Mouse (Mus musculus) 3T3-L1 (cell line): ENCODE measurements around the gene Myh7.
"Not testable (repeated sequence)": the region's sequence is repeated elsewhere in the genome, so short reads cannot be mapped to it uniquely, and the experiment has no call there.

Experiments used
- DNase-seq: peaks from one replicate; pipeline ENCODE4 v3.0.0-alpha.2; 2015; ENCODE audit warnings: low read depth, low spot score

Gene Myh7

GRCm38 (mm10) chr14:54968344-54968743 is 26.1 kb downstream of the Myh7 start:
- DNase-seq = no peak

GRCm38 (mm10) chr14:54967874-54968273 is 26.6 kb downstream of the Myh7 start:
- DNase-seq = no peak

- no peak for DNase-seq
These were observed 28.0 kb downstream of the Myh7 start, which contains the start of gene Myh6 for GRCm38 (mm10) chr14:54966320-54966977. TSS of gene Myh6 (minus strand) at chr14:54966927.

- DNase-seq = no peak
These were observed 28.8 kb downstream of the Myh7 start for GRCm38 (mm10) chr14:54965631-54966030.

- DNase-seq = no peak
These were observed 29.4 kb downstream of the Myh7 start for GRCm38 (mm10) chr14:54965044-54965443.

GRCm38 (mm10) chr14:54963727-54964126 is 30.7 kb downstream of the Myh7 start:
- DNase-seq = no peak

GRCm38 (mm10) chr14:54962714-54963113 is 31.7 kb downstream of the Myh7 start:
- DNase-seq = no peak

- no peak for DNase-seq
These were observed 32.9 kb downstream of the Myh7 start for GRCm38 (mm10) chr14:54961487-54961886.

GRCm38 (mm10) chr14:54960769-54961168 is 33.7 kb downstream of the Myh7 start:
- DNase-seq = no peak

- DNase-seq = not testable (repeated sequence)
These were observed 34.4 kb downstream of the Myh7 start for GRCm38 (mm10) chr14:54959853-54960613.

- DNase-seq = no peak
These were observed 35.2 kb downstream of the Myh7 start for GRCm38 (mm10) chr14:54959197-54959596.

- no peak for DNase-seq
These were observed 35.9 kb downstream of the Myh7 start for GRCm38 (mm10) chr14:54958503-54958902.

- no peak for DNase-seq
These were observed 37.9 kb downstream of the Myh7 start for GRCm38 (mm10) chr14:54956533-54956932.

- no peak for DNase-seq
These were observed 38.9 kb downstream of the Myh7 start for GRCm38 (mm10) chr14:54955481-54955880.

GRCm38 (mm10) chr14:54954474-54954873 is 40.0 kb downstream of the Myh7 start:
- DNase-seq = no peak

GRCm38 (mm10) chr14:54953664-54954206 is 40.7 kb downstream of the Myh7 start:
- no peak for DNase-seq

GRCm38 (mm10) chr14:54951587-54951986 is 42.8 kb downstream of the Myh7 start:
- no peak for DNase-seq

GRCm38 (mm10) chr14:54950493-54950892 is 43.9 kb downstream of the Myh7 start:
- no peak for DNase-seq

GRCm38 (mm10) chr14:54948781-54949180 is 45.6 kb downstream of the Myh7 start:
- no peak for DNase-seq

GRCm38 (mm10) chr14:54947008-54947407 is 47.4 kb downstream of the Myh7 start:
- DNase-seq = not testable (repeated sequence)

- DNase-seq = peak; percentile 25
These were observed 48.3 kb downstream of the Myh7 start for GRCm38 (mm10) chr14:54945975-54946704.

- DNase-seq = no peak
These were observed 49.5 kb downstream of the Myh7 start for GRCm38 (mm10) chr14:54944939-54945338.
